Mouse (Mus musculus): ENCODE measurements around the gene Ano6. TPM values are rescaled to one million over a fixed set of nuclear protein-coding genes. Genes with fewer than 3 reads are reported as not detected.

Gene Ano6
- polyA plus RNA-seq, 1 experiment: 54.5 TPM

DNA sequence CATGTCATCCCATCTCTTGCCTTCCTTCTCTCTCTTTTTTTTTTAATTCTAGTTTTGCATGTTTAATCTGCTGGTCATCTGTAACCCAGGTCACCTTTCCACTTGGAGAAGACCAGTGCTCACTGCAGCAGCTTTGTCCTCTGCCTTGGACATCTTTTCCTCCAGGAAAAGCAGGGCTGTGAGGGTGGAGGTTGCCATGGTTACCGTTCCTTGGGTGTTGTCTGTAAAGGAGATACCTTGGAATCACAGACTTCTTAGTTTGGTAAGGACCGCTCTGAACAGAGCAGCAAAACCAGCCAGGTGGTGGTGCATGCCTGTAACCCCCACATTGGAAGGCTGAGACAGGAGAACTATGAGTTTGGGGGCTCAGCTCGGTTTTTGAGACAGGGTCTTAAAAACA, 26.9 kb downstream of the Ano6 start:
- Histone ChIP-seq H3K4me3 (no peak overlapping the region), H3K27me3 (ENCODE audit: control insufficient read depth, insufficient read depth, insufficient read length) (no peaks in the 10 kb centered on the region), H3K36me3 (ENCODE audit: control insufficient read depth, insufficient read depth) (peaks cover 4% of the 10 kb centered on the region), H3ac (ENCODE audit: control insufficient read depth, insufficient read length) (no peak overlapping the region), H3K4me2 (ENCODE audit: low read depth) (no peak overlapping the region), H3K79me2 (ENCODE audit: control insufficient read depth, insufficient read depth) (peaks cover 78% of the 10 kb centered on the region)
- TF ChIP-seq SRF (IDR thresholded peaks at IDR 0.05; ENCODE audit: control insufficient read depth, insufficient read length, low read depth): no peak
- TF ChIP-seq CEBPB (IDR thresholded peaks at IDR 0.05; ENCODE audit: insufficient read depth, poor library complexity, severe bottlenecking): no peak
- TF ChIP-seq E2F4 (IDR thresholded peaks at IDR 0.05; ENCODE audit: insufficient read depth): no peak
- TF ChIP-seq MYOG (IDR thresholded peaks at IDR 0.05; ENCODE audit: control insufficient read depth in 1 of 3, insufficient read depth in 1 of 3, insufficient read length in 2 of 3, low read depth in 2 of 3): no peak
- no peak for TF ChIP-seq POLR2A (IDR thresholded peaks at IDR 0.05; ENCODE audit: insufficient read length, low read depth)
- no peak for TF ChIP-seq POLR2AphosphoS2 (IDR thresholded peaks at IDR 0.05; ENCODE audit: insufficient read length, low read depth)
- TF ChIP-seq MYOD1 (IDR thresholded peaks at IDR 0.05; ENCODE audit: control insufficient read depth in 1 of 3, insufficient read length in 2 of 3, low read depth in 2 of 3): no peak
- TF ChIP-seq USF1 (IDR thresholded peaks at IDR 0.05; ENCODE audit: low read depth): no peak
- no peak for TF ChIP-seq TCF12 (IDR thresholded peaks at IDR 0.05; ENCODE audit: insufficient read depth, poor library complexity, severe bottlenecking)
- no peak for TF ChIP-seq MAX (IDR thresholded peaks at IDR 0.05; ENCODE audit: low read depth)
- TF ChIP-seq REST (IDR thresholded peaks at IDR 0.05; ENCODE audit: insufficient read depth, insufficient read length): no peak
- no peak for TF ChIP-seq TCF3 (IDR thresholded peaks at IDR 0.05; ENCODE audit: insufficient read length, low read depth)

DNA sequence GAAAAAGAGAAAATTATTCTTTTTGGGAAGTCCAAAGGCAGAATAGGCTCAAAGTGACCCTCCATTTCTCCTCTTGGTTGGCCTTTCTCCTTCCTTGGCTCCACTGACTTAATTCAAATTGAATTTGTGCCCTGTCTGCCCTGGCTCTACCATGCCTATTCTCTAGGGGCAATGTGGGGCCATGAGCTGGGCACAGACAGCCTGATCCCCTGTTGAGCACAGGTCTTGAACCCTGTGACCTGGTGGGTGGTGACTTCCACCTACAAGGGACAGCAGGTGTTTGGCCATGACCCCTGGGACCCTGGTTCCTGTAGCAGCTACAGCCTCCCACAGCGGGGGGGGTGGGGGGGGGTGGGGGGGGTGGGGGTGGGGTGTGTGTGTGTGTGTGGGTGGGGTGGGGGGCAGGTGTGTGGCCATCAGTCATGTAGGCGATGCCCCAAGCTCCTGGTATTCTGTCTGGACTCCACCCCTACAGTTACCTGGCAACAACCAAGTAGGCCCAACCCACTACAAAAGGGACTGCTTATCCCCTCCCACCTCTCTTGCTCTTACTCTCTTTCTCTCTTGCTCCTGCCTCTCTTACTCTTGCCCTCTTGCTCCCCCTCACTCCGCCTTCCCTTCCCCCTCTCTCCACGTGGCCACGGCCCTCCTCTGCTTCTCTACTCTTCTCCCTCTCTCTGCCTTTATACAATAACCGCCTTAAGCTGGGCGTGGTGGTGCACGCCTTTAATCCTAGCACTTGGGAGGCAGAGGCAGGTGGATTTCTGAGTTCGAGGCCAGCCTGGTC, 28.8 kb downstream of the Ano6 start:
- TF ChIP-seq E2F4 (IDR thresholded peaks at IDR 0.05; ENCODE audit: insufficient read depth): no peak
- TF ChIP-seq POLR2A (IDR thresholded peaks at IDR 0.05; ENCODE audit: insufficient read length, low read depth): no peak
- no peak for TF ChIP-seq POLR2AphosphoS2 (IDR thresholded peaks at IDR 0.05; ENCODE audit: insufficient read length, low read depth)
- TF ChIP-seq TCF12 (IDR thresholded peaks at IDR 0.05; ENCODE audit: insufficient read depth, poor library complexity, severe bottlenecking): no peak
- no peak for TF ChIP-seq SRF (IDR thresholded peaks at IDR 0.05; ENCODE audit: control insufficient read depth, insufficient read length, low read depth)
- no peak for TF ChIP-seq REST (IDR thresholded peaks at IDR 0.05; ENCODE audit: insufficient read depth, insufficient read length)
- TF ChIP-seq MYOG (IDR thresholded peaks at IDR 0.05; ENCODE audit: control insufficient read depth in 1 of 3, insufficient read depth in 1 of 3, insufficient read length in 2 of 3, low read depth in 2 of 3): no peak
- no peaks in the 10 kb centered on the region for H3K27me3 ChIP-seq (ENCODE audit: control insufficient read depth, insufficient read depth, insufficient read length)
- no peak overlapping the region for H3K4me2 ChIP-seq (ENCODE audit: low read depth)
- no peak overlapping the region for H3K4me3 ChIP-seq
- H3K79me2 ChIP-seq (ENCODE audit: control insufficient read depth, insufficient read depth): peaks cover 66% of the 10 kb centered on the region
- H3ac ChIP-seq (ENCODE audit: control insufficient read depth, insufficient read length): no peak overlapping the region
- peaks cover 5% of the 10 kb centered on the region for H3K36me3 ChIP-seq (ENCODE audit: control insufficient read depth, insufficient read depth)

GRCm38 (mm10) chr15:95820142-95820541, 29.5 kb downstream of the Ano6 start:
- TF ChIP-seq CEBPB (IDR thresholded peaks at IDR 0.05; ENCODE audit: insufficient read depth, poor library complexity, severe bottlenecking) (no peak), MYOG (IDR thresholded peaks at IDR 0.05; ENCODE audit: control insufficient read depth in 1 of 3, insufficient read depth in 1 of 3, insufficient read length in 2 of 3, low read depth in 2 of 3) (no peak), USF1 (IDR thresholded peaks at IDR 0.05; ENCODE audit: low read depth) (no peak), TCF12 (IDR thresholded peaks at IDR 0.05; ENCODE audit: insufficient read depth, poor library complexity, severe bottlenecking) (no peak), SRF (IDR thresholded peaks at IDR 0.05; ENCODE audit: control insufficient read depth, insufficient read length, low read depth) (no peak), MAX (IDR thresholded peaks at IDR 0.05; ENCODE audit: low read depth) (no peak), MYOD1 (IDR thresholded peaks at IDR 0.05; ENCODE audit: control insufficient read depth in 1 of 3, insufficient read length in 2 of 3, low read depth in 2 of 3) (no peak), POLR2A (IDR thresholded peaks at IDR 0.05; ENCODE audit: insufficient read length, low read depth) (no peak), POLR2AphosphoS2 (IDR thresholded peaks at IDR 0.05; ENCODE audit: insufficient read length, low read depth) (no peak), TCF3 (IDR thresholded peaks at IDR 0.05; ENCODE audit: insufficient read length, low read depth) (no peak), REST (IDR thresholded peaks at IDR 0.05; ENCODE audit: insufficient read depth, insufficient read length) (no peak), E2F4 (IDR thresholded peaks at IDR 0.05; ENCODE audit: insufficient read depth) (no peak)
- no peak overlapping the region for H3K4me2 ChIP-seq (ENCODE audit: low read depth)
- H3K36me3 ChIP-seq (ENCODE audit: control insufficient read depth, insufficient read depth): peaks cover 12% of the 10 kb centered on the region
- H3K27me3 ChIP-seq (ENCODE audit: control insufficient read depth, insufficient read depth, insufficient read length): no peaks in the 10 kb centered on the region
- peaks cover 66% of the 10 kb centered on the region for H3K79me2 ChIP-seq (ENCODE audit: control insufficient read depth, insufficient read depth)
- H3ac ChIP-seq (ENCODE audit: control insufficient read depth, insufficient read length): no peak overlapping the region
- H3K4me3 ChIP-seq: no peak overlapping the region

DNA sequence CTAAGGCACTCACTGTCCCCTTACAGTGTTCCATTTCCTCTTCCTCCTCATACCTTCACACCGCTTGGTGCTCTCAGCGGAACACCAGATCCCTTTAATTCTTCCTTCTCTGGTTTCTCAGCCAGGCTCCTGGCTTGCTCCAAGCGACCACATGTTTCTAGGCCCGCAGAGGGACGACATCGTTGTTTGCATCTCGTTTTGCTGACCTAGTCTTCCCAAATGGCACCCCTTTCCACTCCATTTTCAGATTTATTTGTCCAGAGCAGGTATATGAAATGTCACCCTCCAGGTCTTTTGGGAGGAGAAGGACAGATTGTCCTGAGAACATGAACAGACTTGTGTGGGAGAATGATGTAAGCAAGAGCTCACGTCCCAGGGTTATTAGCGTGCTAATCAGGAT, 30.0 kb downstream of the Ano6 start:
- H3K27me3 ChIP-seq (ENCODE audit: control insufficient read depth, insufficient read depth, insufficient read length): no peaks in the 10 kb centered on the region
- H3ac ChIP-seq (ENCODE audit: control insufficient read depth, insufficient read length): no peak overlapping the region
- no peak overlapping the region for H3K4me3 ChIP-seq
- H3K4me2 ChIP-seq (ENCODE audit: low read depth): no peak overlapping the region
- H3K36me3 ChIP-seq (ENCODE audit: control insufficient read depth, insufficient read depth): peaks cover 17% of the 10 kb centered on the region
- peaks cover 66% of the 10 kb centered on the region for H3K79me2 ChIP-seq (ENCODE audit: control insufficient read depth, insufficient read depth)
- TF ChIP-seq POLR2A (IDR thresholded peaks at IDR 0.05; ENCODE audit: insufficient read length, low read depth) (no peak), REST (IDR thresholded peaks at IDR 0.05; ENCODE audit: insufficient read depth, insufficient read length) (no peak), POLR2AphosphoS2 (IDR thresholded peaks at IDR 0.05; ENCODE audit: insufficient read length, low read depth) (no peak), MAX (IDR thresholded peaks at IDR 0.05; ENCODE audit: low read depth) (no peak), SRF (IDR thresholded peaks at IDR 0.05; ENCODE audit: control insufficient read depth, insufficient read length, low read depth) (no peak), USF1 (IDR thresholded peaks at IDR 0.05; ENCODE audit: low read depth) (no peak), TCF3 (IDR thresholded peaks at IDR 0.05; ENCODE audit: insufficient read length, low read depth) (no peak), CEBPB (IDR thresholded peaks at IDR 0.05; ENCODE audit: insufficient read depth, poor library complexity, severe bottlenecking) (no peak), MYOG (IDR thresholded peaks at IDR 0.05; ENCODE audit: control insufficient read depth in 1 of 3, insufficient read depth in 1 of 3, insufficient read length in 2 of 3, low read depth in 2 of 3) (no peak), TCF12 (IDR thresholded peaks at IDR 0.05; ENCODE audit: insufficient read depth, poor library complexity, severe bottlenecking) (no peak), E2F4 (IDR thresholded peaks at IDR 0.05; ENCODE audit: insufficient read depth) (no peak), MYOD1 (IDR thresholded peaks at IDR 0.05; ENCODE audit: control insufficient read depth in 1 of 3, insufficient read length in 2 of 3, low read depth in 2 of 3) (no peak)

All from myocyte (in vitro differentiated cells).